Mouse (Mus musculus) hindbrain, embryonic 10.5 days (tissue): ENCODE data around the gene Efcc1. TPM values are rescaled to one million over a fixed set of nuclear protein-coding genes. Genes with fewer than 3 reads are reported as not detected.

Experiments
- DNase-seq: peaks from one replicate; pipeline ENCODE4 v3.0.0-alpha.2; 2017; ENCODE audit warnings: low spot score
- H3K27ac ChIP-seq: fragments of 300-500 bp; sonication (generic); 2 replicates; pipeline ENCODE4 v1.5.1; 2016; ENCODE audit warnings: mild to moderate bottlenecking, moderate library complexity
- H3K27me3 ChIP-seq: fragments of 300-500 bp; sonication (generic); 2 replicates; pipeline ENCODE4 v1.6.1; 2016; ENCODE audit warnings: mild to moderate bottlenecking; ENCODE audit not compliant: poor library complexity, insufficient read depth, severe bottlenecking
- H3K36me3 ChIP-seq: fragments of 300-500 bp; sonication (generic); 2 replicates; pipeline ENCODE4 v1.6.1; 2016; ENCODE audit warnings: mild to moderate bottlenecking, moderate library complexity
- H3K4me1 ChIP-seq: fragments of 300-500 bp; sonication (generic); replicated peaks from 2 replicates; pipeline ENCODE4 v1.6.1; 2016; ENCODE audit warnings: mild to moderate bottlenecking
- H3K4me3 ChIP-seq: fragments of 300-500 bp; sonication (generic); 2 replicates; pipeline ENCODE4 v1.5.1; 2016; ENCODE audit warnings: mild to moderate bottlenecking, moderate library complexity
- H3K9me3 ChIP-seq: fragments of 300-500 bp; sonication (generic); 2 replicates; pipeline ENCODE4 v1.6.1; 2016; ENCODE audit warnings: mild to moderate bottlenecking, moderate library complexity
- WGBS: fragments of 180-500 bp; shearing (Covaris S2); methylation state at CpG from one replicate; pipeline ENCODE4 v1.1.7; 2016; 5-methylcytosine and 5-hydroxymethylcytosine counted together
- polyA plus RNA-seq: library from polyadenylated mRNA; unstranded; fragments of >200 nt; fragmentation: Nextera tagmentation; extraction: Ambion mirVana; gene quantifications from 2 replicates; pipeline ENCODE4 v1.2.1, GENCODE M21; 2016

Efcc1 gene
- 4.2 and 5.8 TPM in 2 replicates for polyA plus RNA-seq

DNA sequence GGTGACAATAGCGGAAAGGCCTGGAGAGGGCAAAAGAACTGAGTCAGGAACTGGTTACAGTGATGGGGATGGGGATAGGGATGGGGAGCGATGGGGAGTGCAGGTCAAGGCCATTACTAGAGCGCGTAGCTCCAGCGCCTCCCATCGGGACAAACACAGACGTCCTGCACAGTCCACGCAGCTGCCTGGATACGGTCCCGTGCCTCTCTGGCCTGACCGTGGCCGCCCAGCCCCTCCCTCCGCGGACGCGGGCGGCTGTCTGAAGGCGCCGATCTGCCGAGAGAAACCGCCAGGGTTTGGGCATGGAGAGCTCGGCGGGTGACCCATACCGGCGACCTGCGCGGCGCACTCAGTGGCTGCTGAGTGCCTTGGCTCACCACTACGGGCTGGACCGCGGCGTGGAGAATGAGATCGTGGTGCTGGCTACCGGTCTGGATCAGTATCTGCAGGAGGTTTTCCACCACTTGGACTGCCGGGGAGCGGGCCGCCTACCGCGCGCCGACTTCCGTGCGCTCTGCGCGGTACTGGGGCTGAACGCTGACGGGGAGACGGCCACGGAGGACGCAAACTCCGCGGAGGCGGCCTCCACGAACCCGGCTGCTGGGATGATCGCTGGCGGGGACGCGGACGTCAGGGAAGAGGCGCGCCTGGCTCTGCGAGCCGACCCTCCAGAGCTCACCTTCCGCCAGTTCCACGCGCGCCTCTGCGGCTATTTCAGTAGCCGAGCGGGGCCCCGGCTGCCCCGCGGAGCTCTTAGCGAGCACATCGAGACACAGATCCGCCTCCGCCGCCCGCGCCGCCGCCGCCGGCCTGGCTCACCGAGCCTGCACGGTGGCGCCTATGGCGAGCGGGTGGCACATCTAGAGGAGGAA, at the start of gene Efcc1:
Efcc1 (plus strand) TSS at position 279 of the 872 bp plus-strand sequence.
- DNase-seq: peak; percentile 77
- WGBS: under 1% methylated on average over 90 of the region's 90 CpGs
- H3K4me1 ChIP-seq: peaks cover 56% of the 10 kb centered on the region
- no peaks in the 10 kb centered on the region for H3K9me3 ChIP-seq
- H3K27ac ChIP-seq: peak within 1 kb of the TSS; percentile 89
- H3K36me3 ChIP-seq: peaks cover 13% of the 10 kb centered on the region
- H3K27me3 ChIP-seq: peaks cover 85% of the 10 kb centered on the region
- peak within 1 kb of the TSS; percentile 78 for H3K4me3 ChIP-seq

DNA sequence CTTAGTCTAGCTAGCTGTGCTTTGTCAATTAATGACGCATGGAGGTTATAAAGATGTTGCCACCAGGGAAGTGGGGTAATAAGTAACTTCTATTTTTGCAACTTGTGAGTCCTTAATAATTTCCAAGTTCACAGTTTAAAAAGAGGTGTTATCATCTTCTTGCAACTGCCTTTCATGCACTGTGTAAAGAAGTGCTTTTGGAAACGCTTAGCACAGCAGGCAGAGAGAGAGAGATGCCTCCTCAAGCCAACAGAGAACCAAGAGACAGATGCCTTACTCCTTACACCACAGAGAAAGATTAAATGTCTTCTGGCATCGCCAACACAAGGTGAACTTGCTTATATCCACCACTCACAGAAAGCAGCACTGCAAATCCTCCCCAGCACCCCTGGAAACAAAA, 34.7 kb upstream of the Efcc1 start:
- H3K4me1 ChIP-seq: 0 out of 2 replicates have a peak, but pooled peaks cover 4% of the 10 kb centered on the region
- DNase-seq: no peak
- no peaks in the 10 kb centered on the region for H3K36me3 ChIP-seq
- 91% methylated on average over 3 of the region's 3 CpGs for WGBS
- peaks cover 4% of the 10 kb centered on the region; the same call in 1 of the 2 replicates for H3K9me3 ChIP-seq
- no peaks in the 10 kb centered on the region for H3K27me3 ChIP-seq
- H3K27ac ChIP-seq: no peak overlapping the region
- H3K4me3 ChIP-seq: no peak overlapping the region

DNA sequence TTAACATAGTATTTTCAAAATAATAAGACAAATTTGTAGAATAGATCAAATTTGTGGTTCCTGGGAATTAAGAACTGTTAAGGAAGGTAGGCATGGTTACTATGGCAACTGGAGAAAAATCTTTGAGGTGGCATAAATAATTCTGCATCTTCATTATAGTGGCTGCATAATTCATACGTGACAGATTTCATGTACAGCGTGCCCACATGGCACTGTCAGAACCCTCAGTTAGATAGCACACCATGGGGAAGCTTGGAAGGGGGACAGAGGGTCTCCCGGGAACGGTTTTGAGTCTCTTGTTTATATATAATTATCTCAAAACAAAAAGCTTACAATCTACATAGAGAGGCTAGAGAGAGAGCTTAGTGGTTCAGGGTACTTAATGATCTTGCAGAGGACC, 34.1 kb upstream of the Efcc1 start:
- Histone ChIP-seq H3K36me3 (no peaks in the 10 kb centered on the region), H3K4me3 (no peak overlapping the region), H3K4me1 (0 out of 2 replicates have a peak, but pooled peaks cover 4% of the 10 kb centered on the region), H3K27me3 (no peaks in the 10 kb centered on the region), H3K27ac (no peak overlapping the region), H3K9me3 (peaks cover 4% of the 10 kb centered on the region; the same call in 1 of the 2 replicates)
- WGBS: 95% methylated on average over 4 of the region's 4 CpGs
- DNase-seq: no peak

DNA sequence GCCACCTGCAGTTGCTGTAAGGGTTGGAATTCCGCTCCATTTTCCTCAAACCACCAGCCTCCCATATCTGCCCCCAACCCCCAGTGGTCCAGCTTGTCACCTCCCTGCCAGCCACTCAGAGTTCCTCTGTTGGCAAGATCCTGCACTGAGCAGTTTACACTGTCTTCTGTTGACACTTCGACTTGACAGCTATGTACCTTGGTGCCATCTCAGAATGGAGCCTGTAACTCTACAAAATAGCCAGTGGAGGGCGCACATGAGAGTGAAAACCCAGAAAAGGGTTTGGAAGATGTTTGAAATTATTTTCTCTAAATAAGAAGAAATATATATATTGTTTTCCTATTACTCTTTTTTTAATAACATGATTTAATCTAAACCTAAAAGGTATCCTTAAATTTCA, 24.4 kb upstream of the Efcc1 start:
- H3K36me3 ChIP-seq: no peaks in the 10 kb centered on the region
- no peak for DNase-seq
- 46% methylated on average over 3 of the region's 3 CpGs for WGBS
- no peaks in the 10 kb centered on the region for H3K4me1 ChIP-seq
- no peaks in the 10 kb centered on the region for H3K27me3 ChIP-seq
- H3K9me3 ChIP-seq: no peaks in the 10 kb centered on the region
- no peak overlapping the region for H3K27ac ChIP-seq
- H3K4me3 ChIP-seq: no peak overlapping the region

DNA sequence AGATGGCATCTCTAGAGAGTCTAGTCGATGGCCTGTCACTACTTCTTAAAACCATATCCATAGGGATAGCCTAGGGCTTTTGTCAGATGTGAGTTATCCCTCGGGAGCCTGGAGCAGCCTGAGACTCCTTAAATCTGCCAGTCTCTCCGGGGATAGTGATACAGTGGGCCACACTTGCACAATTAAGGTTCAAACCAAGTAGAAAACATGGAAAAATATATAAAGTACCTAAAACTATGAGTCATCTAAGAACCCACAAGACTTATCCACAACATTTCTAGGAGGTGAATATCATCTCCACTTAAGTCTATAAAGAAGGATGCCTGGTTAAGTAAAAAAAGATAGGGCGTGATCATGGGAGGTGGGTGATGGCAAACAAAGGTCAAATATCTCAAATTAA, 18.4 kb upstream of the Efcc1 start:
- H3K36me3 ChIP-seq: no peaks in the 10 kb centered on the region
- no peaks in the 10 kb centered on the region for H3K9me3 ChIP-seq
- no peaks in the 10 kb centered on the region for H3K27me3 ChIP-seq
- H3K27ac ChIP-seq: no peak overlapping the region
- 89% methylated on average over 4 of the region's 4 CpGs for WGBS
- H3K4me1 ChIP-seq: no peaks in the 10 kb centered on the region
- H3K4me3 ChIP-seq: no peak overlapping the region
- DNase-seq: no peak

DNA sequence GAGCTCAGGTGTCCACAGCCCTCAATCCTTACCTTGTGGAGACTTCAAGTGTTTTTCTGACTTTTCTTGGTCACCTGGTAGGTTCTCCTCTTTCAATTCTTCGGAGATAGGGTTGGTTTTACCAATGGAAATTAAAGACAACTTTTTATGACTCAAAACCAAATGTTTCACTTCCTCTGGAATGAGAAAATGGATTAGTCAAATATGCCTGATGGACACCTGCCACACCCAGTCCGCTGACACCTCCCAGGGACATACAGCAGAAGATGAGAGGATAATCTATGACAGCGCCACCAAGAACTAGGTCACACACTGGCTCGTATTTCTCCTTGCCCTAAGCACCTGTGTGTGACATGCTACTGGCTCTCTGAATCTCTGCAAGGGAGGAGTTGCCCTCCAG, 16.6 kb upstream of the Efcc1 start:
- Histone ChIP-seq H3K4me1 (no peaks in the 10 kb centered on the region), H3K27ac (no peak overlapping the region), H3K36me3 (no peaks in the 10 kb centered on the region), H3K27me3 (no peaks in the 10 kb centered on the region), H3K4me3 (no peak overlapping the region), H3K9me3 (no peaks in the 10 kb centered on the region)
- 85% methylated on average over 4 of the region's 4 CpGs for WGBS
- DNase-seq: no peak

DNA sequence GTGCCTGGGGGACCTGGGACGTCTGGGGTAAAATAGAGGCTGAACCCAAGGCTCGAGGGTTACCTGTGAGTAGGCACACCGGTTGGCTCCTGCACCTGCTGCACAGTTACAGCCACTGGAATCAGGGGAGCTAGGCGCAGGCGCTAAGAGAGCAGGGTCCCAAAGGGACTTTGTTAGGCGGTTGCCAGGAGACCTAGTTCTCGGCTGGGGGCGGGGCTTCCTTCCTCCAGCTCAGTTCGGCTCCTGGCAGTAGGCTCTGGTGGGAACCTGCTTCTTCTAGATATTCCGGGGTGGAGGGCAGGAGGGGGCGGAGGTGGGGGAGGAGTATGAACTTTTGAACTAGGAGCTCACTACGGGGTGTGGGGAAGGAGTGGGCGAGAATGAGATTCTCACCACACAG, 8.0 kb upstream of the Efcc1 start:
- no peak overlapping the region; the same call in 1 of the 2 replicates for H3K4me3 ChIP-seq
- H3K36me3 ChIP-seq: no peaks in the 10 kb centered on the region
- peaks cover 41% of the 10 kb centered on the region for H3K4me1 ChIP-seq
- peaks cover 23% of the 10 kb centered on the region; the same call in 1 of the 2 replicates for H3K27me3 ChIP-seq
- peak; percentile 78 for DNase-seq
- peak overlapping the region; percentile 64 for H3K27ac ChIP-seq
- 4% methylated on average over 13 of the region's 13 CpGs for WGBS
- no peaks in the 10 kb centered on the region for H3K9me3 ChIP-seq

DNA sequence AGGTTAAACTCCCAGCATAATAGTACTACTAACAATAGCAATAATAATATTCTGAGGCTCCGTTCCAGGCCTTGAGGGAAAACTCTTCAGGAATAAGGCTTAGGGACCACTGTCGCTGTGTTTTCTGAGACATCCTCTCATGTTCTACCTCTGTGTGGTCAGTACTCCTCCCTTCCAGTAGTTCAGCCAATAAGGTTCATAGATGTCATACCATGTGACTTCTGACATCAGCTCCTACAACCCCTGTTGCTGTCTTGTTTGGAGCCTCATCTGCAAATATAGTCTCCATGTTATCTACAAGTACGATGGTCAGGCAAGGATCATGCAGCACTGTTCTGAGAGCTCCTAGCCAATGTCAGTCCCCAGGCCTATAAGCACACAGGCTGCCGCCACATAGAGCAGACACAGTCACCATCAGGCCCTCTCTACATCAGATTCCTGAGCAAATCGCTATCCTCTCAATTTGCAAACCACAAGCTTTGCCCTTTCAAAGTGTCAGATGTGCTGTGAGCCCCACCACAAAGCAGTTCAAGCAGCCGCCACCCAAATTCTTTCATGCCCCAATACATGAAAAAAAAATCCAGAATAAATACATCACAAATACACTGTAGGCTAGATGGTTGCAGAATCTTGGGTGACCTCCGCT, 5.3 kb upstream of the Efcc1 start:
- 63% methylated on average over 7 of the region's 7 CpGs for WGBS
- Histone ChIP-seq H3K36me3 (no peaks in the 10 kb centered on the region), H3K9me3 (no peaks in the 10 kb centered on the region), H3K27ac (peak overlapping the region; percentile 63), H3K4me1 (peaks cover 46% of the 10 kb centered on the region), H3K27me3 (peaks cover 50% of the 10 kb centered on the region), H3K4me3 (no peak overlapping the region)
- no peak for DNase-seq

DNA sequence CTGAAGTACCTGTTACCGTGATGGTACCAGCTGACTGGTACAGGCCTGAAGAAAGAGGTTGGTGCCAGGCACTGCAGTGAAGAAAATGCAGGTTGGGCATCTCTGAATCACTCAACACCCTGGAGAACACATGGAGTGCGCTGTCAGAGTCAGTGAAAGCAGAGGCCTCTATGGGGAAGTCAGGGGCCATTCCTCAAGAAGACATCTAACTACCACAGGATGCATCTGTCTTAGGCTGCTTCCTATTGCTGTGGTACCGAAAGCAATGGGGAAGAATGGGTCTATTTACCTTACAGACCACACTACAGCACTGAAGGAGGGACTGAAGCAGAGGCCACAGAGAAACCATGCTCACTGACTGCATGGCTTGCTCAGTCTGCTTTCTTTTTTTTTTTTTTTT, 2.6 kb upstream of the Efcc1 start:
- 66% methylated on average over 3 of the region's 3 CpGs for WGBS
- no peak for DNase-seq
- Histone ChIP-seq H3K27ac (no peak overlapping the region), H3K4me3 (no peak overlapping the region), H3K9me3 (no peaks in the 10 kb centered on the region), H3K4me1 (peaks cover 62% of the 10 kb centered on the region), H3K27me3 (peaks cover 61% of the 10 kb centered on the region), H3K36me3 (no peaks in the 10 kb centered on the region)

DNA sequence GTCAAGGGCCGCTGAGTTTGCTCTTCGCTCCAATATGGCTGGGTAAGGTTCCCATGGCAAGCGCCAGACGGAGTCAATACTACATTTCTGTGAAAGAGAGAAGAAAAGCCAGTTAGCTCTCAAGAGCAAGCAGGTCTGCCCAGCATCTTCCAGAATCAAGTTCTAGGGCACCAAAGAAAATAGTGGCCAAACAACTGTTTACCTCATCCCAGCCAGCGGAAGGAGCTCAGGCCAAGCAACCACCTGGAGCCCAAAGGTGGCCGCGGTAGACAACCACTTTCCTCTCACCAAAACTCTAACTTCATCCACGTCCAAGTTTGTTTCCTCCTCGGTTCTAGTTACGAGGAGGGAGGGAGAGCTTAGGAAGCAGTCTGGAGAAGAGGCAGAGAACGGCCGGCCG, 528 bp upstream of the Efcc1 start:
- H3K4me3 ChIP-seq: peak overlapping the region; percentile 78
- 14% methylated on average over 13 of the region's 13 CpGs for WGBS
- DNase-seq: no peak
- H3K27ac ChIP-seq: peak overlapping the region; percentile 89
- H3K36me3 ChIP-seq: peaks cover 7% of the 10 kb centered on the region
- no peaks in the 10 kb centered on the region for H3K9me3 ChIP-seq
- H3K4me1 ChIP-seq: peaks cover 62% of the 10 kb centered on the region
- H3K27me3 ChIP-seq: peaks cover 78% of the 10 kb centered on the region

DNA sequence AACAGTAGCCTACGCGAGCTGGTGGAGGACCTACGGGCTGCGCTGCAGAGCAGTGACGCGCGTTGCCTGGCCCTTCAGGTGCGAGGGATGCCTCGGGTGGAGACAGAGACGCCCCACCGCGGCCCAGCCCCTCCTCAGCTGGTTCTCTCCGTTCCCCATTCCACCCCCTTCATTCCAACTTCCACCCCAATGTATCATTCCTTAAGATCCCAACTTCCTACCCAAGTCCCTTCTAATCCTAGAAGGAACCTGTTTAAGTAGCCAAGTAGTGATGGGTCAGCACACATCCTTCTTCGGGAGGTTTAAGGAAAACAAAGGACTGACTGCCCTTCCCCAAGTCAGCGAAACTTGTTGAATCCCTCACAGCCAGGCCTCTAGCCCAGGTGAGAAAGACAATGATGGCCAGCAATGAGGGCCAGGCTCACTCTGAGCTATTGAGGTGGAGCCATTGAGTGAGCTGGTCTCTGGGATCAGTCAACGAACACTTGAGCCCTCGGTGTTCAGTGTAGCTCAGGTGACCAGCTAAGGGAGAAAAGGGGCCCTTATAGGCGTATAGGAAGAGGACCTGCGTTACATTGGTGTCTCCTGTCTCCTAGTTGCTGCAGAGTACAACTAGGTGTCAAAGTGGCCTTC, 910 bp downstream of the Efcc1 start:
- peaks cover 16% of the 10 kb centered on the region for H3K36me3 ChIP-seq
- peak overlapping the region; percentile 89 for H3K27ac ChIP-seq
- peaks cover 49% of the 10 kb centered on the region for H3K4me1 ChIP-seq
- DNase-seq: no peak
- WGBS: 1% methylated on average over 19 of the region's 19 CpGs
- H3K9me3 ChIP-seq: no peaks in the 10 kb centered on the region
- H3K4me3 ChIP-seq: peak overlapping the region; percentile 78
- H3K27me3 ChIP-seq: peaks cover 93% of the 10 kb centered on the region

DNA sequence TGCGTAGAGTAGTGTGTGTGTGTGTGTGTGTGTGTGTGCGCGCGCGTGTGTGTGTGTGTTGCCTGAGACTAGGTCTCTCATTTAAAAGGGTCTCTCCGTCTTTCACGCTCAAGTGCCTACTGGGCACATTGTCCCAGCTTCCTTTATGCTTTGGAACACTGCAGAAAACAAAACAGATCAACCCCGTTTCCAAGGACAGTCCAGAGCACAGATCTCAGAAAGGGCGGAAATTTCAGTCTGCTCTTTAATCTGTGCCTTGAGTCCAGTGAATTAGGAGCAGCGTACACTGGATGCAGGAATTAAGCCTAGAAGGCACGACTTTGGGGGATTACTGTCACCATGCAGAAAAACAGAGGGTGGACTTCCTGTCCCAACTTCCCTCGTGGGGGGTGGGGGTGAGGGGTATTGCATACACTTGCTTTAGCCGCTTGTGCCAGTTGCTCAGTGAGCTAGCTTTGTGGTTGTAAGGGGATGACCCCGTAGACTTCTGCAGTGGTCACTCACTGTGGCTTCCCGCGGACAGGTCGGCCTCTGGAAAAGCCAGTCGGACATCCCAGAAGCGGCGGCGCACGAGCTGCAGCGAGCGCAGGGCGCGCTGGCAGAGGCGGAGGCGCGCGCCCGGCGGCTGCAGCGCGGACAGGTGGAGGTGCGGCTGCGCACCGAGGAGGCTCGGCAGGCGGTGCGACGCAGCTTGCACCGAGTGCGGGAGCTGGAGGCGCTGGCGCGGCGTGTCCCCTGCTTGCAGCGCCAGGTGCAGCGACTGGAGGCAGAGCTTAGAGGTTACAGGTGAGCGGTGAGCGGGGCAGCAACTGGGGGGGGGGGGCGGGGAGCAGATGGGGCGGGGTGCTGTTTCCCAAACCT, 1.7 kb downstream of the Efcc1 start:
- Histone ChIP-seq H3K4me1 (peaks cover 55% of the 10 kb centered on the region), H3K4me3 (peak overlapping the region; percentile 78), H3K9me3 (no peaks in the 10 kb centered on the region), H3K36me3 (peaks cover 16% of the 10 kb centered on the region), H3K27ac (peak overlapping the region; percentile 89), H3K27me3 (peaks cover 99% of the 10 kb centered on the region)
- 1% methylated on average over 53 of the region's 53 CpGs for WGBS
- DNase-seq: peak; percentile 54
